Mouse (Mus musculus) liver, embryonic 12.5 days (tissue): ENCODE data around the gene Ifitm7. TPM values are rescaled to one million over a fixed set of nuclear protein-coding genes. Genes with fewer than 3 reads are reported as not detected.

Source experiments
- ATAC-seq: fragments of 200-750 bp; cut with Nextera tagmentation; 2 replicates; pipeline ENCODE4 v1.8.0; 2017; ENCODE audit warnings: moderate number of reproducible peaks, mild to moderate bottlenecking, moderate library complexity
- H3K27ac ChIP-seq: fragments of 300-500 bp; sonication (generic); 2 replicates; pipeline ENCODE4 v1.5.1; 2016; ENCODE audit warnings: mild to moderate bottlenecking
- H3K27me3 ChIP-seq: fragments of 300-500 bp; sonication (generic); replicated peaks from 2 replicates; pipeline ENCODE4 v1.6.1; 2016; ENCODE audit warnings: mild to moderate bottlenecking, moderate library complexity
- H3K36me3 ChIP-seq: fragments of 300-500 bp; sonication (generic); 2 replicates; pipeline ENCODE4 v1.6.1; 2016; ENCODE audit warnings: mild to moderate bottlenecking, moderate library complexity
- H3K4me1 ChIP-seq: fragments of 300-500 bp; sonication (generic); 2 replicates; pipeline ENCODE4 v1.6.1; 2016
- H3K4me2 ChIP-seq: fragments of 300-500 bp; sonication (generic); 2 replicates; pipeline ENCODE4 v1.6.1; 2016; ENCODE audit warnings: mild to moderate bottlenecking, moderate library complexity
- H3K4me3 ChIP-seq: fragments of 300-500 bp; sonication (generic); 2 replicates; pipeline ENCODE4 v1.5.1; 2016; ENCODE audit warnings: mild to moderate bottlenecking, moderate library complexity
- H3K9ac ChIP-seq: fragments of 300-500 bp; sonication (generic); 2 replicates; pipeline ENCODE4 v1.6.1; 2016; ENCODE audit warnings: mild to moderate bottlenecking, moderate library complexity
- H3K9me3 ChIP-seq: fragments of 300-500 bp; sonication (generic); replicated peaks from 2 replicates; pipeline ENCODE4 v1.6.1; 2016; ENCODE audit warnings: mild to moderate bottlenecking, moderate library complexity
- WGBS: fragments of 180-500 bp; shearing (Covaris S2); methylation state at CpG from one replicate; pipeline ENCODE4 v1.1.7; 2016; ENCODE audit not compliant: insufficient replicate concordance; 5-methylcytosine and 5-hydroxymethylcytosine counted together
- polyA plus RNA-seq: library from polyadenylated mRNA; unstranded; fragments of >200 nt; fragmentation: Nextera tagmentation; extraction: Ambion mirVana; gene quantifications from 2 replicates; pipeline ENCODE4 v1.2.1, GENCODE M21; 2016

Gene Ifitm7
- polyA plus RNA-seq, 1 experiment from 2014 or later: not detected

DNA sequence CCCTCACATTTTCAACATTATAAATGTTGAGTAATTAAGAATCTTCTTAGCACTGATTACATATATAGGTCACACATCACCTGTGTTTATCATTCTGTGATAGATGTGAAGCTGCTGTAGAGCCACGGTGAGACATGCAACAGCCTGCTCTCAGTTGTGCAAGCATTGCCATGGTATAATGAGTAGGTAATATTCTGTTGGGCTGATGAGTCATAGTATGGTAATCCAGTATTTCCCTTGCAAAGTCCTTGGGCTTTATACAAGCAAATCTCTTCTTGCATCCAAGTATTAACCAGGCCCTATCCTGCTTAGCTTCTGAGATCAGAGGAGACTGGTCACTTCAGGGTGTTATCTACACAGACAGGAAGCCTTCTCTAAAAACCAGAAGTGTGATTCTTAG, 17.6 kb downstream of the Ifitm7 start:
- Histone ChIP-seq H3K4me1 (no peaks in the 10 kb centered on the region), H3K9me3 (no peaks in the 10 kb centered on the region), H3K4me2 (no peak overlapping the region), H3K9ac (no peak overlapping the region), H3K27me3 (no peaks in the 10 kb centered on the region), H3K36me3 (no peaks in the 10 kb centered on the region), H3K27ac (no peak overlapping the region), H3K4me3 (no peak overlapping the region)
- 73% methylated on average over 1 of the region's 1 CpGs for WGBS
- no peak for ATAC-seq

DNA sequence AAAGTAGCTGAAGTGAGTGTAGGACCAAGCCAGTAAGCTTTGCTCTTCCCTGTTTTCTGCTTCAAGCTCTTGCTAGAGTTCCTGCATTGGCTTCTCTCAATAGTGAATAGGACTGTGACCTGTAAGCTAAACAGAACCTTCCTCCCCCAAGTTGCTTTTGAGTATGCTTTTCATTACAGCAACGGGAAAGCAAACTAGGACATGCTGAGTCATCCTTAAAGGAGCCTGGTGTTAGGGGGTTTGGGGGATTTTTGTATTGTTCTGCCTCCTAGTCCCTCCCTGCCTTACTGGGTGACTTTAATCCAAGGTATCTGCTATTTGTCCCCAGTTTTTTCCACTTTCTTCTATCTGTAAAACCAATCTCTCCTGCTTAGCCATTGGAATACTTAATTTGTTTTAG, 24.6 kb downstream of the Ifitm7 start:
- Histone ChIP-seq H3K4me1 (no peaks in the 10 kb centered on the region), H3K9me3 (no peaks in the 10 kb centered on the region), H3K27ac (no peak overlapping the region), H3K9ac (no peak overlapping the region), H3K4me2 (no peak overlapping the region), H3K36me3 (no peaks in the 10 kb centered on the region), H3K27me3 (no peaks in the 10 kb centered on the region), H3K4me3 (no peak overlapping the region)
- 6% methylated on average over 1 of the region's 1 CpGs for WGBS
- ATAC-seq: no peak

DNA sequence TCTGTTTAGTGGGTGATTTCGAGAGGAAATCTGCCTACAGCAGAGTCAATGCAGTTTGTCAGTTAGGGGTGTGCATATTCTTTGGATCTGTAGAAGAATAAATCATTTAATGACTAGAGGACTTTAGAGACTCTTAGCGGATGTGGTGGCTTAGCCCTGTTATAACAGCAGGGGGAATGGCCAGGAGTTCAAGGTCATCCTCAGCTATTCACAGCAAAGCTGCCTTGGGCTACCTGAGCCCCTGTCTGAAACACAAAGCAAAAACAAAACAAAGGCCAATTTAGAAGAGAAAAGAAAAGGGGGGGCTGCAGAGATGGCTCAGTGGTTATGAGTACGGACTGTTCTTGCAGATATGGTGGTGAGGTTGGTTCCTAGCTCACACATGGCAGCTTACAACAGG, 35.4 kb downstream of the Ifitm7 start:
- Histone ChIP-seq H3K9me3 (no peaks in the 10 kb centered on the region), H3K4me1 (no peaks in the 10 kb centered on the region), H3K9ac (no peak overlapping the region), H3K36me3 (no peaks in the 10 kb centered on the region), H3K4me2 (no peak overlapping the region), H3K27me3 (no peaks in the 10 kb centered on the region), H3K27ac (no peak overlapping the region), H3K4me3 (no peak overlapping the region)
- ATAC-seq: no peak
- 65% methylated on average over 3 of the region's 3 CpGs for WGBS

DNA sequence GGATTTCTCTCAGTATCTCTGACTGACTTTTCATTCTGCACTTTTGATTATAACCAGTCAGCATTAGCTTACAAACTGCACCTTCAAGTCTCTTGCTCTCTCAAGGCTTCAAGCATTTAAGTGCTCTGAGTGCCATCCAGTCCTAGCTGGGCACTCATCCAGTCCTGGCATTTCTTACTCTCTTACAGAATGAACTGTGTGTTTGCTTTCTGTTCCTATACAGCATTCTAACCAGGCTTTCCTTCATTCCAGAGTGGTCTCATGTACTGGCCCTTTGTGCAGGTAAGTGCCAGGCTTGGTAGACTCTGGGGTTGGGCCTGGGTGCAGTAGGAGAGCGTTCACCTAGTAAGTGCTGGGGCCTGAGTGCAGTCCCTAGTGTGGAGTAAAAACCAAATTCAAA, 40.4 kb downstream of the Ifitm7 start:
- H3K27me3 ChIP-seq: peaks cover 14% of the 10 kb centered on the region
- no peak overlapping the region for H3K4me3 ChIP-seq
- 64% methylated on average over 1 of the region's 1 CpGs for WGBS

DNA sequence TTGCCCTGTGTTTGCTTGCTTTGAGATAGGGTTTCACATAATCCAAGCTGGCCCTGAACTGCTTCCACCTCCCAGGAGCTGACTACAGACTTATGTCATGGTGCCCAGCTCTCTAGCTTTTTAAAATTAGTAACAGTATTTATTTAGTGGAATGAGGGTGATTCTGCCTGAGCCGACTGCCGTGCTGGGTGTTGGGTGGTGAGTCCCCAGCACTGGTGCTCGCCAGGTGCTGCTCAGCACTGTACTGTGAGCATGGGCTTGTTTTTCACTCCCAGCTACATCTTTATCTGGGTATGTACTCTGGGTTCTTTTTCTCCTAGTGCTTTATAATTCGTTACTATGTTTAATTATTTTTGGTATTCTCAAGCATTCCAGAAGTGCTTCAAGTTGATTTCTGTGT, 41.5 kb downstream of the Ifitm7 start:
- Histone ChIP-seq H3K4me3 (no peak overlapping the region), H3K27me3 (peaks cover 25% of the 10 kb centered on the region), H3K36me3 (no peaks in the 10 kb centered on the region), H3K4me1 (no peaks in the 10 kb centered on the region; the same call in 1 of the 2 replicates), H3K4me2 (no peak overlapping the region), H3K9ac (no peak overlapping the region), H3K27ac (no peak overlapping the region), H3K9me3 (no peaks in the 10 kb centered on the region)
- WGBS: 50% methylated on average over 4 of the region's 4 CpGs
- no peak for ATAC-seq

More for the DNA sequence above, 40.4 kb downstream of the Ifitm7 start:
- Histone ChIP-seq H3K9ac (no peak overlapping the region), H3K36me3 (no peaks in the 10 kb centered on the region), H3K4me2 (no peak overlapping the region), H3K4me1 (no peaks in the 10 kb centered on the region; the same call in 1 of the 2 replicates), H3K27ac (no peak overlapping the region), H3K9me3 (no peaks in the 10 kb centered on the region)
- no peak for ATAC-seq

DNA sequence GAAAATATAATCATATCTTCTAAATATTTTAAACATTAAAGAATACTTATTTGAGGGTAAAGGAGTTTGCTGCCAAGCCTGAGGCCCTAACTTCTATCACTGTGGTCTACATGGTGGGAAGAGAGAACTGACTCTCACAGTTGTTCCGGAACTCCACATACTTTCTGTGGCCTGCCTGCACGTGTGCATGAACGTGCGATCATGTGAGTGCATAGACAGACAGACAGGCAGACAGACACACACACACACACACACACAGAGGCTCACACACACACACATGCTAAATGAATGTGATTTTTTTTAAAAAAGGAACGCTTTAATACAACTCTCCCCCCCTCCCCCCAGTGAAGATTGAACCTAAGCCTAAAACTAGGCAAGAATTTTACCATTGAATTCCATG, 41.9 kb downstream of the Ifitm7 start:
- WGBS: 69% methylated on average over 5 of the region's 5 CpGs
- H3K27me3 ChIP-seq: peaks cover 29% of the 10 kb centered on the region
- H3K36me3 ChIP-seq: no peaks in the 10 kb centered on the region
- H3K4me3 ChIP-seq: no peak overlapping the region
- H3K9me3 ChIP-seq: no peaks in the 10 kb centered on the region
- ATAC-seq: no peak
- no peak overlapping the region for H3K9ac ChIP-seq
- H3K4me2 ChIP-seq: no peak overlapping the region
- no peaks in the 10 kb centered on the region; the same call in 1 of the 2 replicates for H3K4me1 ChIP-seq
- no peak overlapping the region for H3K27ac ChIP-seq

DNA sequence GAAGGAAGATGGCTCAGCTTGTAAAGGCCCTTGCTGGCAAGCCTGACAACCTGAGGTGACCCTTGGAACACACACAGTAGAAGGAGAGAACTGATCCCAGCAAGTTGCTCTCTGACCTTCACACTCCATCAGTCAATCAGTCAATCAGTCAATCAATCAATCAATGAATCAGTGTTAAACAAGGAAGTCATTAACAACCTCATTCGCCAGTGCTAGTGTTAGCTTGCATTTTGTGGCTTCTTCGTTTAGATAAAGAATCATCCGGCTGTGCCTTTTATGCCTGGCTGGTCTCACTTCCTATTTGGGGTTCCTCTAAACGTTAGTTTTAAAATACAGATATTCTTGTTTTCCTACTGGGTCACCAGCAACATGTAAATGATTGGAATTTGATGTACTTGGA, 42.5 kb downstream of the Ifitm7 start:
- H3K4me2 ChIP-seq: no peak overlapping the region
- H3K27me3 ChIP-seq: peaks cover 35% of the 10 kb centered on the region
- H3K9ac ChIP-seq: no peak overlapping the region
- ATAC-seq: no peak
- no peak overlapping the region for H3K27ac ChIP-seq
- WGBS: 12% methylated on average over 4 of the region's 4 CpGs
- no peak overlapping the region for H3K4me3 ChIP-seq
- no peaks in the 10 kb centered on the region; the same call in 1 of the 2 replicates for H3K4me1 ChIP-seq
- H3K9me3 ChIP-seq: no peaks in the 10 kb centered on the region
- H3K36me3 ChIP-seq: no peaks in the 10 kb centered on the region

DNA sequence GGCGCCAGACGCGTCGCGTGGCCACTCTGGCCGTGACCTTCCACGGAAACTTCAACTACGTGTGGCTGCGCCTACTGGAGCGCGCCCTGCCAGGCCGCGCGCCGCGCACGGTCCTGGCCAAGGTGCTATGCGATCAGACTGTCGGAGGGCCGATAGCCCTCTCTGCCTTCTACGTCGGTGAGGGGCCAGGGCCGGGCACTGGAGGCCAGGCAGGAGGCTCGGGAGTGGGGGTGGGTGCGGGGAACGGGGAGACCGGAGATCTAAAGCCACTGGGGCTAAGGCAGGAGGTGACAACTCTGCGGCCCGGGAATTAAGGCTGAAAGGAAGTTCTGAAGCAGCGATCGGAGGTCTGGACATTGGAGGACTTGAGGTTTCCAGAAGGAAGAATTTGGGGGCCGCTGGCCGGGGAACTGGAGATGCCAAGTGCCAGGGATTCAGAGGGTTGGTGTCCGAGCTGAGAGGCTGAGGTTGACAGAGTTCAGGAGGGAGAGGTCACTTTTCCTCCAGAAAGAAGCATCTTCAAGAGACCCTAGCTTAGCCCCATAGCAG, 45.8 kb downstream of the Ifitm7 start:
- no peak overlapping the region for H3K27ac ChIP-seq
- no peaks in the 10 kb centered on the region for H3K36me3 ChIP-seq
- H3K4me1 ChIP-seq: no peaks in the 10 kb centered on the region; the same call in 1 of the 2 replicates
- H3K4me3 ChIP-seq: peak overlapping the region; percentile 52
- H3K4me2 ChIP-seq: peak overlapping the region; percentile 65
- peak; percentile 46; the same call in 1 of the 2 replicates for ATAC-seq
- H3K9ac ChIP-seq: no peak overlapping the region
- 2% methylated on average over 34 of the region's 34 CpGs for WGBS
- no peaks in the 10 kb centered on the region for H3K9me3 ChIP-seq
- peaks cover 37% of the 10 kb centered on the region for H3K27me3 ChIP-seq

DNA sequence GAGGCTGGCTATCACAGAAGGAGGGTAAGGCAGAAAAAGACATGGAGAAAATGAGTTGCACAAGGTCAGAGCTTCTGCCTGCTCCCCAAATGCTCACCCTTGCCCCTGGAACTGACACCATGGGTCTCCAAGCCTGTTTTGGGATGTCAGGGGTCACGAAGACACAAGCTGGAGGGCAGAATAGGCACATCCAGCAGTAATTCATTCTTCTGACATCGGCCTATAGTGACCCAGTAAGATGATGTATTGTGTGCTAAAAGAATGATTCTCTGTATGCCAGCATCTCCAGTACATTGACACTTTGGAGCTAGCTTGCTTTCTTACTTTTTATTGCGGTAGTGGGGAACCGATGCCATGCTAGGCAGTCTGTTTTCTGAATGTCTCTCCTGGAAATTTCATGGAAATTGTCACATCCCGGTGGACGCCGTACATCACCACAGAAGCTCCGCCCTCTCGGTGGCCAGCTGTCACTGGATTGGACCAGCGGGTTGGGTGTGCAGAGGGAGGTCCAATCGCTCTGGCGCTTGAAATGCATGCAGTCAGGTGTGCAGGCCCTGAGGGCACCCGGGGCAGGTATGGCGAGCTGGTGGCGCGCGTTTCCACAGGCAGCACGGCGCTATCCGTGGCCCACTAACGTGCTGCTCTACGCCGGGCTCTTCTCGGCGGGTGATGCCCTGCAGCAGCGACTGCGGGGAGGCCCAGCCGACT, 46.4 kb downstream of the Ifitm7 start:
- no peaks in the 10 kb centered on the region for H3K9me3 ChIP-seq
- peak overlapping the region; percentile 65 for H3K4me2 ChIP-seq
- no peaks in the 10 kb centered on the region; the same call in 1 of the 2 replicates for H3K4me1 ChIP-seq
- H3K27me3 ChIP-seq: peaks cover 37% of the 10 kb centered on the region
- peak; percentile 66 for ATAC-seq
- no peaks in the 10 kb centered on the region for H3K36me3 ChIP-seq
- H3K27ac ChIP-seq: no peak overlapping the region
- H3K9ac ChIP-seq: no peak overlapping the region
- 7% methylated on average over 28 of the region's 28 CpGs for WGBS
- H3K4me3 ChIP-seq: peak overlapping the region; percentile 52

Other genes with a start within 250 kb of the Ifitm7 start
- 48.7 and 49.8 TPM in 2 replicates for gene Rrn3, start 206.2 kb downstream of the Ifitm7 start, polyA plus RNA-seq
- gene Ntan1, start 168.0 kb downstream of the Ifitm7 start, polyA plus RNA-seq: 51.8 and 58.0 TPM in 2 replicates
- gene Pdxdc1, start 83.8 kb downstream of the Ifitm7 start, polyA plus RNA-seq: 34.1 and 35.5 TPM in 2 replicates
- 1.7 and 2.4 TPM in 2 replicates for gene Mpv17l, start 83.7 kb downstream of the Ifitm7 start, polyA plus RNA-seq
- 0.15 and 0.43 TPM in 2 replicates for gene 2900011O08Rik, start 284 bp downstream of the Ifitm7 start, polyA plus RNA-seq
- gene Nde1, start 176.4 kb upstream of the Ifitm7 start, polyA plus RNA-seq: 70.0 and 70.2 TPM in 2 replicates
- 6.4 and 6.6 TPM in 2 replicates for gene Marf1, start 176.5 kb upstream of the Ifitm7 start, polyA plus RNA-seq